Mouse (Mus musculus) erythroblast, embryonic 14.5 days (primary cell): ENCODE data around the gene Cdc73.

Source experiments
- GATA1 ChIP-seq: IDR thresholded peaks from 2 replicates; pipeline ENCODE4 v1.6.1; 2012; ENCODE audit warnings: low read length, inconsistent platforms, mixed read lengths
- TAL1 ChIP-seq: IDR thresholded peaks from 3 replicates; pipeline ENCODE4 v1.6.1; 2012; ENCODE audit warnings: low read length, inconsistent platforms, mixed read lengths

- TF ChIP-seq GATA1 (no peak), TAL1 (no peak)
These were observed 58.5 kb downstream of the Cdc73 start for GRCm38 (mm10) chr1:143644221-143644620.
